Mouse (Mus musculus): Measurements from ENCODE around the gene Vipr1.

Gene Vipr1

DNA sequence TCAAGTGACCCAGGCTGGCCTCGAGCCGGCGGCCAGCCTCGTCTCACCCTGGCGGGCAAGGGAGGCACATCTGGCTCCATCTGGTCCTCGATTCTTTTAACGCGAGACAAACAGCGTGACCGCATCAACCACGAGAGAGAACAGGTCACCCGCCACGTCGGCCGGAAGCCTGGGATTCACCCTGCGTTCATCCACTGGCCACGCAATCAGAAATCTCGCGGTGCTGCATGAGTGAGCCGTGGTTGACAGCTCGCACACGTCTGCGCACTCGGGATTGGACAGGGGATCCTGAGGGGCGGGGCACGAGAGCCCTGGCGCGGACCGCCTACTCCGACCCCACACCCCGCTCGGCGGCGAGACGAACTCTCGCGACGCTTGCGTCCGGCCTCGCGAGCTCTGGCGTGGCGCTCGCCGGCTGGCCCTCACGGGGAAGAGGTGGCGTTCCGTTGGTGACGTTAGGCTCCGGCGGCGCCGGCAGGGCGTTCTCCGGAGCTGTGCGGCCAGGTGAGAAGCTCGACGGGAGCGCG, 76.3 kb downstream of the Vipr1 start, which contains the start of gene Nktr:
TSS of gene Nktr (plus strand) at position 378 of the 527 bp plus-strand sequence.
- peak; percentile 98 for DNase-seq (ENCODE audit: low read depth)

DNA sequence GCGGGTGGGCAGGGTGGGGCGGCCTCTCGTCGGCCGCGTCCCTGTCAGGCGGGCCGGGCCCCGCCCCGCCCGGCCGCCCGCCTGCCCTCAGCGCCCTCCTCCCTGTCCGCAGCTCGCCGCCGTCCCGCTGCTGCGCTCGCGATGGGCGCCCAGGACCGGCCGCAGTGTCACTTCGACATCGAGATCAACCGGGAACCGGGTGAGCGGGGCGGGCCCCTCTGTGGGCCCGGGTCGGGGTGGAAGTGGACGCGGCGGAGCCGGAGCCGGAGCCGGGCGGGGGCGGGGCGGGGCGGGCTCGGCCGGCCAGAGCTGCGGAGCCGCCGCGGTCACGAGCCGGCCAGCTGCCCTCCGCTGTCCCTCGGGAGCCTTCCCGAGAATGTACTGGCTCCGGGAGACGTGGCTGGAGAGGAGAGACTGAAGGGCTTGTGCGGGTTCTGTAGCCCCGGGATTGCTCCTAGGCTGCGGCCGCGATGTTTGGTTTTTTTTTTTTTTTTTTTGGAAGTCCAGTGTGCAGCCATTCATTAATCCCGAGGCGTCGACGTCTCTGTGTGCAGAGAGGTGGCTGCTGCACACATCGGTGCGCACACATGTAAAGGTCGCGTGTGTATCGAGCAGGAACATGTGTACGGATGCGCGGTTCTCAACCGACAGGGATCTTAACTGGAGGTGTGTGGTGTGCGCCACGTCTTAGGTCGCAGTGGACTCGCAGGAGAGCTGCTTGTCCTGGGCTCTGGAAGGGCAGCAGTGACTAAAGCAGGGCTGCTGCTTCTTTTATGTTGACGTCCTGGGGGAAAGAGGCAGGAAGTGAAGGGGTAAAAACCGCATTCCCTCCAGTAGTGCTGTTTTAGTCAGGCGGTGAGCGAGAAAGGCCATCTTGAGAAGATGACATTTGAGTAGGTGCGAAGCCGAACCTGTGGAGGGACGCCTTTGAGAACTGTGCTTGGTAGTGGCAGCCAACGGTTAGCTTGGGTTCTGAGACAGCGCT, 77.1 kb downstream of the Vipr1 start:
- DNase-seq (ENCODE audit: low read depth), result peak; percentile 76
